Mouse (Mus musculus): ENCODE data around the gene Mslnl. TPM values are rescaled to one million over a fixed set of nuclear protein-coding genes. Genes with fewer than 3 reads are reported as not detected.

Mslnl gene
- polyA plus RNA-seq, 1 experiment, result not detected

DNA sequence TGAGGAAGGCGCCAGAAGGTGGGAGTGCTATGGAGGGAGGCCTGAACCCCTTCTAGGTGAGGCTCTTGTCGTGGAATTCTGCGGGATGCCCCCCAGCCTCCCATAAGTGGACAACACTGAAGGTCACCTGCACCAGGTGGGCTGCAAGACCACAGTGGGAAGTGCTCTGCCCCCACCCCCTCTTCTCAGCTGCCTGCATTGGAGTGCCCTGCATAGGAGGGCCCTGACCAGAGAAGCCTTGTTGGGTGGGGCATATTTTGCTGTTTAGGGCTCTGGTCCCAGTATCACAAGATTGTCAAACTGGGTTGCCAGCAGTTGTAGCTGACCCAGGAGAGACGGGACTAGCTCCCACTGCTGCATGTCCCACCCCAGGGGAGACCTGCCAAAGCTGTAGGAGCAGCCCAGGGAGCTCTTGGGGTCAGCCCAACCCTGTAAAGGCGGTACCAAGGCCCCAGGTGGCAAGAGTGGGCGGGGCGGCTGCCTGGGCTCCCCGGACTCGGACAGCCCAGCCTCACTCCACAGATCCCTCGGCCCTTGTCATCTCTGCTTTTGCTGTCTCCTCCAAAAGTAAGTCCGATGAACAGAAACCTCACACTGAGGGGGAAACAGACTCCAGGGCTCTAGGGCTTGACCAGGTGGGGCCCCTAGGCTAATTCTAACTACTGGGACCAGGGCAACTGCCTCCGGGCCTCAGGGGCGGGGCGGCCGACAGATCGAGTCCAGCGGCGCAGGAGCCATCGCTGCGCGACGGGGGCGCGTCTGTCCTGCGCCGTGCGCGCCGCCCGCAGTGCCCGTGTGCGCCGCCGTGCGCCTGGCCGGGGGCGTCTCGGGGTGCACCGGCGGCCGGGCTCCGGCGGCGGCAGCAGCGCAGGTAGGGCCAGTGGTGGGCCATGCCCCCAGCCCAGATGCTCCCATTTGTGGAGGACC lies 18.9 kb upstream of the Mslnl start, which contains the start of gene Gng13:
Gene Gng13 (plus strand): TSS at position 461 of the 927 bp plus-strand sequence.
- TF ChIP-seq CTCF (IDR thresholded peaks at IDR 0.05; ENCODE audit: borderline replicate concordance, insufficient read depth, low read length) (no peak), POLR2A (IDR thresholded peaks at IDR 0.05; ENCODE audit: low read depth, low read length) (no peak; the same call in 1 of the 2 replicates)
- Histone ChIP-seq H3K4me1 (ENCODE audit: control insufficient read depth, insufficient read depth, low read length) (no peaks in the 10 kb centered on the region), H3K27ac (ENCODE audit: insufficient read depth, low read length) (no peak within 1 kb of the TSS), H3K4me3 (ENCODE audit: insufficient read depth, low read length) (no peak within 1 kb of the TSS)

DNA sequence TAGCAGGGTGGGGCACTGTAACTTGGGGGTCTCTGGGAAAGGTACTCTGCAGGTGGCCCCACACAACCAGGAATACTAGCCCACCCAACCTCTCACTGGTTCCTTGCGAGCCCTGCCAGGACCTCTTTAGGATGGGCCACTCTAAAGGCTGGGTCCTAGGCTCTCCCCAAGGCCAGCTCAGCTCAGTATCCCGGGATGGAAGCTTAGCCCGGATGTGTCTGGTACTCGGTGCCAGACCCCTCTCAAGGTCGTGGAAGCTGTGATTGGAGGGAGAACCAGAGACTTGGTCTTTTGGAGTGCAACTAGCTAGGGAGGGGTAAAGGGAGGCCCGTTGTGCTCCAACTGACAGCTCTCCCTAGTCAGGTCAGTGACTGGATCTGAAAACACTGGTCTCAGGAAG lies 18.2 kb upstream of the Mslnl start:
- H3K4me3 ChIP-seq (ENCODE audit: insufficient read depth, low read length), result no peak overlapping the region
- H3K27ac ChIP-seq (ENCODE audit: insufficient read depth, low read length), result no peak overlapping the region
- no peak for TF ChIP-seq CTCF (IDR thresholded peaks at IDR 0.05; ENCODE audit: borderline replicate concordance, insufficient read depth, low read length)
- TF ChIP-seq POLR2A (IDR thresholded peaks at IDR 0.05; ENCODE audit: low read depth, low read length), result no peak
- no peaks in the 10 kb centered on the region for H3K4me1 ChIP-seq (ENCODE audit: control insufficient read depth, insufficient read depth, low read length)

DNA sequence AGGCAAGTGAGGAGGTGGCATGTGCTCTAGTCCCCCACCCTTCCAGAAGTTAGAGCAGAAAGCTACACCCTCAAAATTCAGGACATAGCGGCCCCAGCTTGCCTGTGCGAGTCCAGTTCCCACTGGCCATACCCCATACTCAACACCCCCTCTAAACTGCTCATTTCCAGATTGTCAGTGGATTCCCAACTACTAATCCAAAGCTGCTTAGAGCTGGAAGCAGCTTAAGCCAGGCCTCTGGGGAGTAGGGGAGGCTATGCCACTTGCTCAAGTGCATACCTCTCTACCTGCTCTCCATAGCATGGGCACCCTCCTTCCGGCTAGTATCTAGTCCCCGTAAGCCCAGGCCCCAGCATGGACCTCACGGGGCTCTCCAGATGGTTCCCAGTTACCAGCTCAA lies 14.4 kb upstream of the Mslnl start:
- H3K27ac ChIP-seq (ENCODE audit: insufficient read depth, low read length), result no peak overlapping the region
- H3K4me3 ChIP-seq (ENCODE audit: insufficient read depth, low read length), result no peak overlapping the region
- H3K4me1 ChIP-seq (ENCODE audit: control insufficient read depth, insufficient read depth, low read length), result no peaks in the 10 kb centered on the region
- no peak for TF ChIP-seq CTCF (IDR thresholded peaks at IDR 0.05; ENCODE audit: borderline replicate concordance, insufficient read depth, low read length)
- TF ChIP-seq POLR2A (IDR thresholded peaks at IDR 0.05; ENCODE audit: low read depth, low read length), result no peak

DNA sequence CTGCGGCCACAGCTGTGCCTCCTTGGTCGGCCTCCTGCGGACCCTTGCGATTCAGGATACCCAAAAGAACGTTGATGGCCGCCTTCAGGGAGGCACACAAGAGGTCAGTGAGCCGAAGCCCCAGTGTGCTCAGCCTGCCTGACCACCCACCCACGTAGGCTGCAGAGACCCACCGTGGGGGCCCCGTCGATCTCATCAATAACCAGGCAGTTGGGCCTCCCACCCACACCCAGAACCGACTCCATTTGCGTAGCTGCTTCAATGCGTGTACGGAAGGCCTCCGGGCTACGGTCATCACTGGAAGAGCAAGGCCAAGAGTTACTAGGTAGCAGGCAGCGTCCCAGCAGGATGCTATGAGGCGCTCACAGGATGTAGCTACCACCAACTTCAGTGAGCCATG lies 12.4 kb upstream of the Mslnl start:
- TF ChIP-seq CTCF (IDR thresholded peaks at IDR 0.05; ENCODE audit: borderline replicate concordance, insufficient read depth, low read length), result no peak
- no peak for TF ChIP-seq POLR2A (IDR thresholded peaks at IDR 0.05; ENCODE audit: low read depth, low read length)
- Histone ChIP-seq H3K4me1 (ENCODE audit: control insufficient read depth, insufficient read depth, low read length) (no peaks in the 10 kb centered on the region), H3K4me3 (ENCODE audit: insufficient read depth, low read length) (no peak overlapping the region)

GRCm38 (mm10) chr17:25723919-25724318 lies 11.9 kb upstream of the Mslnl start:
- Histone ChIP-seq H3K27ac (ENCODE audit: insufficient read depth, low read length) (no peak overlapping the region), H3K4me1 (ENCODE audit: control insufficient read depth, insufficient read depth, low read length) (no peaks in the 10 kb centered on the region), H3K4me3 (ENCODE audit: insufficient read depth, low read length) (no peak overlapping the region)
- TF ChIP-seq POLR2A (IDR thresholded peaks at IDR 0.05; ENCODE audit: low read depth, low read length) (no peak), CTCF (IDR thresholded peaks at IDR 0.05; ENCODE audit: borderline replicate concordance, insufficient read depth, low read length) (no peak)

More for the DNA sequence above, 12.4 kb upstream of the Mslnl start:
- no peak overlapping the region for H3K27ac ChIP-seq (ENCODE audit: insufficient read depth, low read length)

- H3K4me3 ChIP-seq (ENCODE audit: insufficient read depth, low read length), result no peak overlapping the region
- no peak for TF ChIP-seq CTCF (IDR thresholded peaks at IDR 0.05; ENCODE audit: borderline replicate concordance, insufficient read depth, low read length)
- no peak for TF ChIP-seq POLR2A (IDR thresholded peaks at IDR 0.05; ENCODE audit: low read depth, low read length)
- no peaks in the 10 kb centered on the region for H3K4me1 ChIP-seq (ENCODE audit: control insufficient read depth, insufficient read depth, low read length)
- H3K27ac ChIP-seq (ENCODE audit: insufficient read depth, low read length), result no peak overlapping the region
These were observed 10.6 kb upstream of the Mslnl start for GRCm38 (mm10) chr17:25725264-25725663.

- H3K4me3 ChIP-seq (ENCODE audit: insufficient read depth, low read length), result peak within 1 kb of the TSS; percentile 82
- peak; percentile 98 for TF ChIP-seq POLR2A (IDR thresholded peaks at IDR 0.05; ENCODE audit: low read depth, low read length)
- TF ChIP-seq CTCF (IDR thresholded peaks at IDR 0.05; ENCODE audit: borderline replicate concordance, insufficient read depth, low read length), result no peak
- H3K4me1 ChIP-seq (ENCODE audit: control insufficient read depth, insufficient read depth, low read length), result no peaks in the 10 kb centered on the region
- no peak within 1 kb of the TSS for H3K27ac ChIP-seq (ENCODE audit: insufficient read depth, low read length)
These were observed 8.4 kb upstream of the Mslnl start, which contains the start of the genes Chtf18 and Rpusd1 for GRCm38 (mm10) chr17:25727265-25728008. TSS of gene Chtf18 (minus strand) at chr17:25727419. TSS of gene Rpusd1 (plus strand) at chr17:25727670.

DNA sequence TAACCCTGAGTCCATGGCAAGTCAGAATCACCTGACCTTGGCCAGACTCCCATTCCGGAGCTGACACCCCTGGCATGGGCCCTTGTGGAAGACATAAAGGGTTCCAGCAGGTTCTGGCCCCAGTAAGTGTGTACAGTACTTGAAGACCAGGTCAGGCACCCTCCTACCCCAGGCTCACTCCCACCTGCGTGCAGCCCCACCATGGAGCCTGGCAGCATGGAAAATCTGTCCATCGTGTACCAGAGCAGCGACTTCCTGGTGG lies 7.9 kb upstream of the Mslnl start:
- no peaks in the 10 kb centered on the region for H3K4me1 ChIP-seq (ENCODE audit: control insufficient read depth, insufficient read depth, low read length)
- TF ChIP-seq CTCF (IDR thresholded peaks at IDR 0.05; ENCODE audit: borderline replicate concordance, insufficient read depth, low read length), result no peak
- no peak for TF ChIP-seq POLR2A (IDR thresholded peaks at IDR 0.05; ENCODE audit: low read depth, low read length)
- H3K27ac ChIP-seq (ENCODE audit: insufficient read depth, low read length), result no peak overlapping the region
- H3K4me3 ChIP-seq (ENCODE audit: insufficient read depth, low read length), result peak overlapping the region; percentile 69

- Histone ChIP-seq H3K4me3 (ENCODE audit: insufficient read depth, low read length) (no peak overlapping the region), H3K4me1 (ENCODE audit: control insufficient read depth, insufficient read depth, low read length) (no peaks in the 10 kb centered on the region), H3K27ac (ENCODE audit: insufficient read depth, low read length) (no peak overlapping the region)
- TF ChIP-seq POLR2A (IDR thresholded peaks at IDR 0.05; ENCODE audit: low read depth, low read length) (no peak), CTCF (IDR thresholded peaks at IDR 0.05; ENCODE audit: borderline replicate concordance, insufficient read depth, low read length) (peak; percentile 78)
These were observed 3.8 kb upstream of the Mslnl start for GRCm38 (mm10) chr17:25732082-25732481.

DNA sequence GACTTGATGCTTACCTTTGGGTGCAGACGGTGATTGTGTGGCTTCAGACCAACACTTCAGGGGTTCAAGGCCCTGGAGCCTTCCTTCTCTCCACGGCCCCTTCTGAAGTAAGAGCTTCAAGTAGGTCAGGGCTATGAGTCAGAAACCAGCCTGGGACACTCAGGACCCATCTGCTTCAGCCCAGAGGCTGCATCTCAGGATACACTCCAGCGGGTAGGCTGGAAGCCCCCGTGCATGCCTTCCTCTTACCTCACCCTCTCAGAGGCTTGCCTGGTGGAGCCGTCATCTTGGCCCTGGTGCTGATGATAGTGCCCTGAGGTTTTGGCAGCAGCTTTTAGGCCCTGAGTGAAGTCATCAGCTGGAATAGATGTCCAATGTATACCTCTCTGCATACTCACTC lies 596 bp upstream of the Mslnl start:
- TF ChIP-seq CTCF (IDR thresholded peaks at IDR 0.05; ENCODE audit: borderline replicate concordance, insufficient read depth, low read length), result no peak
- no peak for TF ChIP-seq POLR2A (IDR thresholded peaks at IDR 0.05; ENCODE audit: low read depth, low read length)
- Histone ChIP-seq H3K4me3 (ENCODE audit: insufficient read depth, low read length) (no peak overlapping the region), H3K4me1 (ENCODE audit: control insufficient read depth, insufficient read depth, low read length) (no peaks in the 10 kb centered on the region), H3K27ac (ENCODE audit: insufficient read depth, low read length) (no peak overlapping the region)
